Mouse (Mus musculus): ENCODE results near the gene Cables2.

Gene Cables2

GRCm38 (mm10) chr2:180273394-180274244 lies at the start of gene Cables2:
Gene Cables2, minus strand, starts transcription at chr2:180273496.
- DNase-seq (ENCODE audit: low spot score in 2 of 2): peak; percentile 72 to 92

GRCm38 (mm10) chr2:180322674-180323355 lies 49.5 kb upstream of the Cables2 start:
- DNase-seq (ENCODE audit: low spot score in 2 of 2): no peak

- DNase-seq (ENCODE audit: low spot score in 2 of 2): no peak
Observed at GRCm38 (mm10) chr2:180320216-180320615, 46.9 kb upstream of the Cables2 start.

- DNase-seq (ENCODE audit: low spot score in 2 of 2): no peak
Observed at GRCm38 (mm10) chr2:180317591-180317990, 44.3 kb upstream of the Cables2 start.

- no peak for DNase-seq (ENCODE audit: low spot score in 2 of 2)
Observed at GRCm38 (mm10) chr2:180314292-180314691, 41.0 kb upstream of the Cables2 start.

GRCm38 (mm10) chr2:180311147-180311546 lies 37.9 kb upstream of the Cables2 start:
- DNase-seq (ENCODE audit: low spot score in 2 of 2): no peak

GRCm38 (mm10) chr2:180307680-180308079 lies 34.4 kb upstream of the Cables2 start:
- no peak for DNase-seq (ENCODE audit: low spot score in 2 of 2)

GRCm38 (mm10) chr2:180306423-180307168 lies 33.3 kb upstream of the Cables2 start:
- peak in 1 of 2 experiments; percentile 62 for DNase-seq (ENCODE audit: low spot score in 2 of 2)

GRCm38 (mm10) chr2:180306009-180306408 lies 32.7 kb upstream of the Cables2 start:
- DNase-seq (ENCODE audit: low spot score in 2 of 2): no peak

GRCm38 (mm10) chr2:180305490-180305889 lies 32.2 kb upstream of the Cables2 start:
- DNase-seq (ENCODE audit: low spot score in 2 of 2): no peak

- DNase-seq (ENCODE audit: low spot score in 2 of 2): no peak
Observed at GRCm38 (mm10) chr2:180304554-180304953, 31.3 kb upstream of the Cables2 start.

- DNase-seq (ENCODE audit: low spot score in 2 of 2): no peak
Observed at GRCm38 (mm10) chr2:180303468-180303867, 30.2 kb upstream of the Cables2 start.

- DNase-seq (ENCODE audit: low spot score in 2 of 2): no peak
Observed at GRCm38 (mm10) chr2:180302201-180302600, 28.9 kb upstream of the Cables2 start.

- no peak for DNase-seq (ENCODE audit: low spot score in 2 of 2)
Observed at GRCm38 (mm10) chr2:180300771-180301170, 27.5 kb upstream of the Cables2 start.

GRCm38 (mm10) chr2:180300252-180300651 lies 27.0 kb upstream of the Cables2 start:
- DNase-seq (ENCODE audit: low spot score in 2 of 2): no peak

- DNase-seq (ENCODE audit: low spot score in 2 of 2): no peak
Observed at GRCm38 (mm10) chr2:180292906-180293305, 19.6 kb upstream of the Cables2 start.

GRCm38 (mm10) chr2:180292026-180292425 lies 18.7 kb upstream of the Cables2 start:
- DNase-seq (ENCODE audit: low spot score in 2 of 2): no peak

- DNase-seq (ENCODE audit: low spot score in 2 of 2): no peak
Observed at GRCm38 (mm10) chr2:180291566-180291965, 18.3 kb upstream of the Cables2 start.

GRCm38 (mm10) chr2:180290503-180290902 lies 17.2 kb upstream of the Cables2 start:
- DNase-seq (ENCODE audit: low spot score in 2 of 2): no peak

- DNase-seq (ENCODE audit: low spot score in 2 of 2): no peak
Observed at GRCm38 (mm10) chr2:180289440-180290108, 16.3 kb upstream of the Cables2 start, which contains the start of gene Rbbp8nl. Gene Rbbp8nl, minus strand, starts transcription at chr2:180289879.

GRCm38 (mm10) chr2:180288966-180289365 lies 15.7 kb upstream of the Cables2 start:
- DNase-seq (ENCODE audit: low spot score in 2 of 2): no peak

- no peak for DNase-seq (ENCODE audit: low spot score in 2 of 2)
Observed at GRCm38 (mm10) chr2:180279321-180279720, 6.0 kb upstream of the Cables2 start.

Measured in cerebellum, postnatal 4 days (tissue).